Mouse (Mus musculus) c-Kit-positive CD71-positive TER-119-negative erythroid progenitor cells, embryonic 14.5 days (primary cell): Measurements from ENCODE around the gene Lcor.

Experiments used
- DNase-seq: peaks from one replicate; pipeline ENCODE4 v3.0.0-alpha.2; 2013; ENCODE audit warnings: low read depth

Gene Lcor

GRCm38 (mm10) chr19:41482190-41482908 is at the start of gene Lcor:
Gene Lcor (plus strand): TSS chr19:41482637.
- peak; percentile 68 for DNase-seq

- no peak for DNase-seq
Observed at GRCm38 (mm10) chr19:41435366-41435765, 47.1 kb upstream of the Lcor start.

GRCm38 (mm10) chr19:41436461-41436860 is 46.0 kb upstream of the Lcor start:
- no peak for DNase-seq

GRCm38 (mm10) chr19:41438953-41439352 is 43.5 kb upstream of the Lcor start:
- DNase-seq: no peak

- no peak for DNase-seq
Observed at GRCm38 (mm10) chr19:41441446-41441845, 41.0 kb upstream of the Lcor start.

GRCm38 (mm10) chr19:41441911-41442607 is 40.4 kb upstream of the Lcor start:
- no peak for DNase-seq

- peak; percentile 72 for DNase-seq
Observed at GRCm38 (mm10) chr19:41442608-41442969, 39.8 kb upstream of the Lcor start.

GRCm38 (mm10) chr19:41444491-41444890 is 37.9 kb upstream of the Lcor start:
- no peak for DNase-seq

- no peak for DNase-seq
Observed at GRCm38 (mm10) chr19:41445013-41445610, 37.3 kb upstream of the Lcor start.

- DNase-seq: peak; percentile 51
Observed at GRCm38 (mm10) chr19:41445723-41446122, 36.7 kb upstream of the Lcor start.

GRCm38 (mm10) chr19:41447166-41447565 is 35.3 kb upstream of the Lcor start:
- no peak for DNase-seq

- DNase-seq: no peak
Observed at GRCm38 (mm10) chr19:41447760-41448159, 34.7 kb upstream of the Lcor start.

GRCm38 (mm10) chr19:41449415-41450075 is 32.9 kb upstream of the Lcor start:
- no peak for DNase-seq

- no peak for DNase-seq
Observed at GRCm38 (mm10) chr19:41452166-41452565, 30.3 kb upstream of the Lcor start.

- DNase-seq: no peak
Observed at GRCm38 (mm10) chr19:41454601-41455000, 27.8 kb upstream of the Lcor start.

GRCm38 (mm10) chr19:41455091-41455626 is 27.3 kb upstream of the Lcor start:
- DNase-seq: peak; percentile 70

- DNase-seq: no peak
Observed at GRCm38 (mm10) chr19:41457181-41457580, 25.3 kb upstream of the Lcor start.

GRCm38 (mm10) chr19:41462166-41462735 is 20.2 kb upstream of the Lcor start:
- DNase-seq: no peak

GRCm38 (mm10) chr19:41463841-41464240 is 18.6 kb upstream of the Lcor start:
- no peak for DNase-seq

GRCm38 (mm10) chr19:41466475-41466874 is 16.0 kb upstream of the Lcor start:
- no peak for DNase-seq

GRCm38 (mm10) chr19:41473566-41474135 is 8.8 kb upstream of the Lcor start:
- no peak for DNase-seq

GRCm38 (mm10) chr19:41474943-41475342 is 7.5 kb upstream of the Lcor start:
- no peak for DNase-seq
